Comparison of ENCODE assay signal across 12 mouse cellular contexts in the genomic region with DNA sequence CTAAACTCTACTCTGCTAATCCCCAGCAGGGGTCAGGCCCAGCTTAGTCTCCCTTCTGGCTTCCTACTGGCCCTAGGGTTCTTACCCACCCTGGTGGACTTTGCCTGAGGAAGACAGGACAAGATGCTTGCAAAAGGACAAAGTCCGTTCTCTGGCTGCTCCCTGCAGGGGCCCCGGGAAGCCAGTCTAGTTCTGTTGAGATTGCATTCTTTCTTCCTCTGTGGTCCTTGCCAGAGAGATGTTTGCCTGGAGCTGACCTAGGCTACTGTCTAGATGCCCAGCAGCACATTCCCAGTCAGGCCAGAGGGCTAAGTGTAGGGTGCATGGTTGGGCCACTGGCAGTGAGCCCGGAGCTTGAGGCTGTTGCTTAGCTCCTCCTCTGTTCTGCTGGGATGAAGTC. TPM values are rescaled to one million over a fixed set of nuclear protein-coding genes. Genes with fewer than 3 reads are reported as not detected.
DNase-seq lines count a peak whose midpoint lies in the region; ATAC-seq and TF ChIP-seq lines count a peak whose summit lies in the region.
"Had no signal": no experiment of that assay in that cellular context is flagged by ENCODE, and none has a peak within 500 bp of the region (broad histone marks: within the 10 kb centered on the region; RNA-seq: fewer than 3 reads in every experiment).

No protein-coding gene starts in this region.

- H3K4me2 ChIP-seq in lung, postnatal 0 days (replicated peaks; ENCODE audit: low read depth, low read length): no peak overlapping the region
- H3K4me2 ChIP-seq: midbrain, embryonic 13.5 days had no signal

- H3K27ac ChIP-seq in liver, adult 2 months (replicated peaks; ENCODE audit: insufficient read depth, low read depth, low read length): peak overlapping the region; percentile 51
- no peak overlapping the region for H3K27ac ChIP-seq in lung, postnatal 0 days (ENCODE audit: low read length)
- H3K27ac ChIP-seq: embryonic facial prominence, embryonic 10.5 days; heart, embryonic 10.5 days; midbrain, embryonic 13.5 days had no signal

- peaks cover 17% of the 10 kb centered on the region for H3K36me3 ChIP-seq in liver, adult 2 months (ENCODE audit: control insufficient read depth, insufficient read depth, low read length)
- peaks cover 32% of the 10 kb centered on the region for H3K36me3 ChIP-seq in lung, postnatal 0 days (ENCODE audit: insufficient read depth, low read length)

- TF ChIP-seq POLR2A in liver, adult 2 months (IDR thresholded peaks at IDR 0.05; ENCODE audit: extremely low read depth, insufficient read depth, low read length): no peak

- no peaks in the 10 kb centered on the region for H3K9me3 ChIP-seq in lung, postnatal 0 days (ENCODE audit: low read length)
- H3K9me3 ChIP-seq: embryonic facial prominence, embryonic 10.5 days; heart, embryonic 10.5 days; midbrain, embryonic 13.5 days had no signal

- H3K9ac ChIP-seq in liver, adult 2 months (ENCODE audit: low read depth, low read length): no peak overlapping the region
- no peak overlapping the region for H3K9ac ChIP-seq in lung, postnatal 0 days (replicated peaks; ENCODE audit: low read depth)
- H3K9ac ChIP-seq: midbrain, embryonic 13.5 days had no signal

- intact Hi-C loops in heart, postnatal 10 days (cut with DNase I): no loop called here

- DNase-seq in liver, adult 2 months (ENCODE audit: extremely low read depth, low read depth, low spot score): peak; percentile 86
- no peak for DNase-seq in liver
- DNase-seq in adrenal gland, postnatal 36 days: peak; percentile 57 to 62
- peak; percentile 80 for DNase-seq in kidney, adult 18-20 months
- DNase-seq in lung, postnatal 0 days (ENCODE audit: low spot score): no peak
- no peak for DNase-seq in layer of hippocampus, adult 11-12 months (ENCODE audit: low spot score)
- no peak for DNase-seq in heart, postnatal 10 days
- DNase-seq: cerebellum, adult 8-10 months; thymus, adult 2 months had no signal

- H3K4me3 ChIP-seq in liver, adult 2 months (ENCODE audit: insufficient read depth, low read depth, low read length): no peak overlapping the region
- H3K4me3 ChIP-seq in lung, postnatal 0 days (ENCODE audit: low read depth, low read length): no peak overlapping the region
- H3K4me3 ChIP-seq: embryonic facial prominence, embryonic 10.5 days; heart, embryonic 10.5 days; midbrain, embryonic 13.5 days had no signal

- no peaks in the 10 kb centered on the region for H3K27me3 ChIP-seq in liver, adult 2 months (ENCODE audit: control insufficient read depth, insufficient read depth, low read length)
- no peaks in the 10 kb centered on the region for H3K27me3 ChIP-seq in lung, postnatal 0 days (replicated peaks; ENCODE audit: insufficient read depth, low read length)
- H3K27me3 ChIP-seq: midbrain, embryonic 13.5 days had no signal

- no peak for TF ChIP-seq EP300 in lung, postnatal 0 days (IDR thresholded peaks at IDR 0.05)

- H3K4me1 ChIP-seq in liver, adult 2 months (ENCODE audit: control insufficient read depth, insufficient read depth, low read length): peaks cover 27% of the 10 kb centered on the region
- no peaks in the 10 kb centered on the region for H3K4me1 ChIP-seq in lung, postnatal 0 days (ENCODE audit: insufficient read depth, low read depth, low read length)
- H3K4me1 ChIP-seq: embryonic facial prominence, embryonic 10.5 days; heart, embryonic 10.5 days; midbrain, embryonic 13.5 days had no signal

- no peaks in the 10 kb centered on the region for H3K79me2 ChIP-seq in liver, adult 2 months (ENCODE audit: control insufficient read depth, insufficient read depth, low read length)

- peak; percentile 29 for ATAC-seq in lung, postnatal 0 days
- ATAC-seq: midbrain, embryonic 13.5 days had no signal

- TF ChIP-seq CTCF in liver, adult 2 months (IDR thresholded peaks at IDR 0.05; ENCODE audit: low read depth, low read length): no peak
- no peak for TF ChIP-seq CTCF in lung, postnatal 0 days (IDR thresholded peaks at IDR 0.05)

- 7% methylated on average over 3 of the region's 3 CpGs for WGBS in liver, adult 2 months
- WGBS in lung, postnatal 0 days: 62% methylated on average over 3 of the region's 3 CpGs

RNA-seq across cellular contexts. Expression of a gene that starts 6.1 kb away (rescaled TPM):
- total RNA-seq in liver, adult 2 months (2014; rRNA removed): 12.2 and 16.2 TPM in 2 replicates
- 53.5 and 57.0 TPM in 2 replicates for polyA plus RNA-seq in liver, adult 2 months (2012; rRNA removed)
- 10 to 100 TPM; 54.6 to 74.1 TPM for total RNA-seq in adrenal gland, postnatal 36 days (2021)
- 87.6 and 92.0 TPM in 2 replicates for polyA plus RNA-seq in lung, postnatal 0 days (2015; fragmentation: Nextera tagmentation; extraction: Ambion mirVana)
- 10 to 100 TPM; 40.5 to 43.9 TPM for total RNA-seq in heart, postnatal 10 days (2021)

RNA-seq across cellular contexts. Expression of a gene that starts 31.6 kb away (rescaled TPM):
- total RNA-seq in liver, adult 2 months (2014; rRNA removed): 11.3 and 14.2 TPM in 2 replicates
- 16.8 and 22.3 TPM in 2 replicates for polyA plus RNA-seq in liver, adult 2 months (2012; rRNA removed)
- 10 to 100 TPM; 31.2 to 42.2 TPM for total RNA-seq in adrenal gland, postnatal 36 days (2021)
- polyA plus RNA-seq in lung, postnatal 0 days (2015; fragmentation: Nextera tagmentation; extraction: Ambion mirVana): 41.0 and 43.4 TPM in 2 replicates
- total RNA-seq in heart, postnatal 10 days (2021): 10 to 100 TPM; 19.7 to 20.8 TPM

RNA-seq across cellular contexts. Expression of a gene that starts 46.4 kb away (rescaled TPM):
- 28.2 and 42.8 TPM in 2 replicates for total RNA-seq in liver, adult 2 months (2014; rRNA removed)
- 59.0 and 71.0 TPM in 2 replicates for polyA plus RNA-seq in liver, adult 2 months (2012; rRNA removed)
- total RNA-seq in adrenal gland, postnatal 36 days (2021): 10 to 100 TPM; 72.9 to 79.3 TPM
- 75.6 and 76.7 TPM in 2 replicates for polyA plus RNA-seq in lung, postnatal 0 days (2015; fragmentation: Nextera tagmentation; extraction: Ambion mirVana)
- 100 to 1,000 TPM; 186 to 187 TPM for total RNA-seq in heart, postnatal 10 days (2021)

RNA-seq across cellular contexts. Expression of a gene that starts 52.3 kb away (rescaled TPM):
- 4.0 and 7.1 TPM in 2 replicates for total RNA-seq in liver, adult 2 months (2014; rRNA removed)
- polyA plus RNA-seq in liver, adult 2 months (2012; rRNA removed): 13.6 and 15.5 TPM in 2 replicates
- 10 to 100 TPM; 29.2 to 36.1 TPM for total RNA-seq in adrenal gland, postnatal 36 days (2021)
- polyA plus RNA-seq in lung, postnatal 0 days (2015; fragmentation: Nextera tagmentation; extraction: Ambion mirVana): 33.7 and 39.5 TPM in 2 replicates
- 10 to 100 TPM; 19.7 to 23.1 TPM for total RNA-seq in heart, postnatal 10 days (2021)

Comparison
In these comparisons a context has a peak if more than half of its experiments do, and no peak if none do; other contexts are left out.
1. DNase-seq: peak in liver, adult 2 months (single experiment), adrenal gland, postnatal 36 days (2 of 2) and kidney, adult 18-20 months (single experiment); none in liver (single experiment), lung, postnatal 0 days (single experiment), layer of hippocampus, adult 11-12 months (single experiment) and heart, postnatal 10 days (0 of 2).